Mouse (Mus musculus) CH12.LX (cell line): ENCODE results near the gene Cyp2u1. TPM values are rescaled to one million over a fixed set of nuclear protein-coding genes. Genes with fewer than 3 reads are reported as not detected.

Source experiments
- DNase-seq: peaks from one replicate; pipeline ENCODE4 v3.0.0-alpha.2; 2013; ENCODE audit errors: extremely low read depth
- H3K27ac ChIP-seq: 2 replicates; pipeline ENCODE4 v1.5.1; 2012; ENCODE audit warnings: low read depth, mild to moderate bottlenecking, control low read depth, moderate library complexity; ENCODE audit not compliant: insufficient read depth
- H3K27me3 ChIP-seq: replicated peaks from 2 replicates; pipeline ENCODE3; 2012; ENCODE audit warnings: inconsistent platforms
- H3K36me3 ChIP-seq, 2 experiments: replicated peaks in 1 of 2; 2 replicates each; pipeline versions ENCODE3 to v1.6.1; 2012; ENCODE audit warnings: inconsistent platforms in 1 of 2, low read length in 1 of 2, mild to moderate bottlenecking in 1 of 2, mixed read lengths in 1 of 2, moderate library complexity in 1 of 2; ENCODE audit not compliant: control insufficient read depth in 1 of 2, insufficient read depth in 1 of 2
- H3K4me1 ChIP-seq, 2 experiments: 2 replicates each; pipeline ENCODE4 v1.6.1; 2012; ENCODE audit warnings: inconsistent platforms in 1 of 2, moderate library complexity in 1 of 2; ENCODE audit not compliant: insufficient read depth in 2 of 2, control insufficient read depth in 1 of 2
- H3K4me2 ChIP-seq: 2 replicates; pipeline ENCODE4 v1.6.1; 2012; ENCODE audit warnings: low read depth, mild to moderate bottlenecking, control low read depth; ENCODE audit not compliant: poor library complexity, insufficient read depth, severe bottlenecking
- H3K4me3 ChIP-seq, 3 experiments: fragments of 150-350 bp in 1 of 3; sonication (generic) in 1 of 3; replicated peaks in 1 of 3; 2 replicates each; pipeline versions ENCODE3 to v1.5.1; 2011 to 2012; ENCODE audit warnings: low read depth in 2 of 3, low read length in 2 of 3, mild to moderate bottlenecking in 2 of 3, moderate library complexity in 2 of 3, control low read depth in 1 of 3, improper control_type of control experiment in 1 of 3, inconsistent platforms in 1 of 3, mixed read lengths in 1 of 3; ENCODE audit not compliant: poor library complexity in 1 of 3
- H3K79me2 ChIP-seq: replicated peaks from 2 replicates; pipeline ENCODE4 v1.6.1; 2012; ENCODE audit warnings: mild to moderate bottlenecking, moderate library complexity; ENCODE audit not compliant: control insufficient read depth, poor library complexity, insufficient read depth, severe bottlenecking; ENCODE audit errors: extremely low read depth
- H3K9ac ChIP-seq: 2 replicates; pipeline ENCODE4 v1.6.1; 2012; ENCODE audit warnings: low read depth, mild to moderate bottlenecking, control low read depth, moderate library complexity; ENCODE audit not compliant: insufficient read depth
- H3K9me3 ChIP-seq: replicated peaks from 2 replicates; pipeline ENCODE3; 2012; ENCODE audit warnings: low read length, inconsistent platforms, mixed read lengths
- CHD2 ChIP-seq: IDR thresholded peaks from 2 replicates; pipeline ENCODE4 v1.6.1; 2011; ENCODE audit warnings: low read length, improper control_type of control experiment
- EP300 ChIP-seq: IDR thresholded peaks from 2 replicates; pipeline ENCODE4 v1.6.1; 2011; ENCODE audit warnings: low read length, improper control_type of control experiment
- GABPA ChIP-seq: IDR thresholded peaks from 2 replicates; pipeline ENCODE4 v1.6.1; 2012; ENCODE audit warnings: low read depth, low read length, improper control_type of control experiment, inconsistent platforms; ENCODE audit not compliant: insufficient replicate concordance
- IRF4 ChIP-seq: IDR thresholded peaks from 2 replicates; pipeline ENCODE4 v1.6.1; 2014; ENCODE audit warnings: low read depth, mild to moderate bottlenecking, inconsistent platforms, low read length, improper control_type of control experiment
- KAT2A ChIP-seq: IDR thresholded peaks from 2 replicates; pipeline ENCODE4 v1.6.1; 2012; ENCODE audit warnings: low read length, improper control_type of control experiment, inconsistent platforms; ENCODE audit not compliant: insufficient replicate concordance
- MAFK ChIP-seq: IDR thresholded peaks from 2 replicates; pipeline ENCODE4 v1.6.1; 2011; ENCODE audit warnings: low read length, improper control_type of control experiment; ENCODE audit not compliant: insufficient replicate concordance
- MAX ChIP-seq: IDR thresholded peaks from 2 replicates; pipeline ENCODE4 v1.6.1; 2011; ENCODE audit warnings: low read length, improper control_type of control experiment
- MEF2A ChIP-seq: IDR thresholded peaks from 2 replicates; pipeline ENCODE4 v1.6.1; 2014; ENCODE audit warnings: low read depth, mild to moderate bottlenecking, inconsistent platforms, low read length, improper control_type of control experiment, borderline replicate concordance
- MXI1 ChIP-seq: IDR thresholded peaks from 2 replicates; pipeline ENCODE4 v1.6.1; 2011; ENCODE audit warnings: mild to moderate bottlenecking, low read depth, low read length, improper control_type of control experiment
- NRF1 ChIP-seq: IDR thresholded peaks from 2 replicates; pipeline ENCODE4 v1.6.1; 2014; ENCODE audit warnings: low read depth, mild to moderate bottlenecking, inconsistent platforms, low read length, improper control_type of control experiment, moderate library complexity
- PAX5 ChIP-seq: IDR thresholded peaks from 2 replicates; pipeline ENCODE4 v1.6.1; 2012; ENCODE audit warnings: low read length, inconsistent platforms, mixed read lengths
- SIN3A ChIP-seq: IDR thresholded peaks from 2 replicates; pipeline ENCODE4 v1.6.1; 2012; ENCODE audit warnings: low read length, improper control_type of control experiment, inconsistent platforms
- UBTF ChIP-seq: IDR thresholded peaks from 2 replicates; pipeline ENCODE4 v1.6.1; 2012; ENCODE audit warnings: low read depth, mild to moderate bottlenecking, inconsistent platforms, low read length, improper control_type of control experiment, moderate library complexity
- USF2 ChIP-seq: conservative IDR thresholded peaks from 2 replicates; pipeline ENCODE4 v1.6.1; 2011; ENCODE audit warnings: low read depth, low read length, improper control_type of control experiment
- ZMIZ1 ChIP-seq: IDR thresholded peaks from 2 replicates; pipeline ENCODE4 v1.6.1; 2012; ENCODE audit warnings: low read depth, mild to moderate bottlenecking, inconsistent platforms, low read length, improper control_type of control experiment
- ZNF384 ChIP-seq: IDR thresholded peaks from 2 replicates; pipeline ENCODE4 v1.6.1; 2012; ENCODE audit warnings: low read depth, low read length, improper control_type of control experiment, inconsistent platforms
- dilution Hi-C: fragments of 300-500 bp; cut with MboI; formaldehyde crosslinking; loops from 2 replicates; pipeline ENCODE4 v1.14.3; 2020; ENCODE audit warnings: low sequenced_read_pairs; ENCODE audit not compliant: extremely low pct_unique_long_range_greater_than_20kb, extremely low pct_ligation_motif_present
- in situ Hi-C: fragments of 300-500 bp; cut with MboI; formaldehyde crosslinking; loops from 3 replicates; pipeline ENCODE4 v1.14.3; 2019; ENCODE audit warnings: low sequenced_read_pairs, low pct_ligation_motif_present, low pct_unique_long_range_greater_than_20kb, mixed read lengths
- polyA plus RNA-seq: library from polyadenylated mRNA; unstranded; fragments of >175 nt; gene quantifications from 2 replicates; pipeline ENCODE4 v1.2.1, GENCODE M21; 2012; ENCODE audit warnings: low read depth; ENCODE audit not compliant: insufficient read length
- total RNA-seq, 2 experiments: library from RNA; depleted of rRNA; stranded (reverse); fragments of 300-350 nt in 1 of 2; fragments of >200 nt in 1 of 2; gene quantifications; 2 replicates each; pipeline ENCODE4 v1.2.3; 2012 to 2014

The Cyp2u1 gene
- total and polyA plus RNA-seq, 3 experiments, result 0.54 to 2.0 (median 0.60) TPM

DNA sequence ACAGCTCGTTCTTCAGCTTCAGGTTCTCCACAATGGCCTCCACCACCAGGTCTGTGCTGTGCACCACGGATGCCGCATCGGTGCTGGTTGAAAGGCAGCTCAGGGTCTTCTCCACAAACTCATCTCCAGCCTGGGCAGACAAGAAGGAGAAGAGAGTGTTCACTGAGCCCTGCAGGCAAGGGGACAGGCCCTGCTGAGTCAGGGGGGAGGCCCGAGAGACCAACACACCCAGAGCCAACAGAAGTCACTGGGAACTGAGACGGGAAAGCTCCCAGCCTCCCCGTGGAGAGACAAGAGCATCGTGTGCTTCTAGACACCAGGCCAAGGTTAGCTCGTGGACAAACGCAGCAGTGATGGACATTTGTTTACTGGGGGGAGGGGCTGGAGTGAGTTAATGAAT is 54.6 kb downstream of the Cyp2u1 start:
- Histone ChIP-seq H3K4me3 (no peak overlapping the region), H3K27me3 (no peaks in the 10 kb centered on the region), H3K4me2 (no peak overlapping the region), H3K9ac (no peak overlapping the region), H3K79me2 (no peaks in the 10 kb centered on the region)
- in situ Hi-C loops (loop anchor here (10.0 kb wide), 1 partner anchor 514 kb away; the partner anchor contains the start of gene Rpl34), dilution Hi-C loops (no loop called here)
- peak; percentile 75 for DNase-seq
- TF ChIP-seq IRF4 (peak; percentile 4; the same call in 1 of the 2 replicates), ZNF384 (0 out of 2 replicates have a peak, but pooled peaks have one; percentile 40), CHD2 (no peak), MEF2A (peak; percentile 20; the same call in 1 of the 2 replicates), MAFK (peak; percentile 61; the same call in 1 of the 2 replicates), EP300 (no peak; the same call in 1 of the 2 replicates), ZMIZ1 (no peak), MXI1 (peak; percentile 27; the same call in 1 of the 2 replicates)
- TF ChIP-seq, all 38 proteins: peak for 5
- no peaks in the 10 kb centered on the region for H3K9me3 ChIP-seq
- H3K4me1 ChIP-seq, result peaks cover 4 to 66% of the 10 kb centered on the region in 2 experiments; a peak in 2 of 4 replicates
- no peak overlapping the region for H3K27ac ChIP-seq
- H3K36me3 ChIP-seq, result peaks cover 3 to 52% of the 10 kb centered on the region in 2 experiments

DNA sequence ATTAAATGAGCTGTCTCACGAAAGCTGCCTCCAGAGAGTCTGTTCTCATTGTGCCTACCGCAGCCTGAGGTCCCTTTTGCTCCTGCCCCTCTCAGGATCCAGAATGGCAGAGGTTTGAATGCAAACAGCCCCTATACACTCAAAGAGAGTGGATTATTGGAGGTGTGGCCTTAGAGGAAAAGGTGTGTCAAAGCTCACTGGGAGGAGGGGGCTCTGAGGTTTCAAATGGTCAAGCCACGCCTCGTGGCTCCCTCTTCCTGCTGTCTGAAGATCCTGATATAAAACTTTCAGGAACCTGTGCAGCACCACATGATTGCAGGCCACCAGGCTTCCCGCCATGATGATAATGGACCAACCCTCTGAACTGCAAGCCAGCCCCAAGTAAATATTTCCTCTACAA is 55.2 kb downstream of the Cyp2u1 start:
- Histone ChIP-seq H3K27ac (no peak overlapping the region), H3K9me3 (no peaks in the 10 kb centered on the region), H3K27me3 (no peaks in the 10 kb centered on the region), H3K36me3 (peaks cover 3 to 57% of the 10 kb centered on the region in 2 experiments), H3K9ac (no peak overlapping the region), H3K79me2 (no peaks in the 10 kb centered on the region), H3K4me3 (no peak overlapping the region), H3K4me1 (peaks cover 4 to 66% of the 10 kb centered on the region in 2 experiments; a peak in 2 of 4 replicates), H3K4me2 (no peak overlapping the region)
- dilution Hi-C loops, result no loop called here
- TF ChIP-seq ZNF384, result no peak
- no peak for TF ChIP-seq EP300
- no peak for TF ChIP-seq SIN3A
- TF ChIP-seq NRF1, result no peak
- TF ChIP-seq PAX5, result no peak
- TF ChIP-seq MAX, result no peak
- TF ChIP-seq UBTF, result no peak
- TF ChIP-seq MAFK, result no peak
- no peak for TF ChIP-seq USF2
- TF ChIP-seq CHD2, result no peak
- no peak for TF ChIP-seq GABPA
- TF ChIP-seq KAT2A, result no peak
- TF ChIP-seq ZMIZ1, result no peak
- in situ Hi-C loops, result loop anchor here (10.0 kb wide), 1 partner anchor 513 kb away; the partner anchor contains the start of gene Rpl34
- DNase-seq, result no peak
